Mouse (Mus musculus): ENCODE results near the gene Chp1.

DNA sequence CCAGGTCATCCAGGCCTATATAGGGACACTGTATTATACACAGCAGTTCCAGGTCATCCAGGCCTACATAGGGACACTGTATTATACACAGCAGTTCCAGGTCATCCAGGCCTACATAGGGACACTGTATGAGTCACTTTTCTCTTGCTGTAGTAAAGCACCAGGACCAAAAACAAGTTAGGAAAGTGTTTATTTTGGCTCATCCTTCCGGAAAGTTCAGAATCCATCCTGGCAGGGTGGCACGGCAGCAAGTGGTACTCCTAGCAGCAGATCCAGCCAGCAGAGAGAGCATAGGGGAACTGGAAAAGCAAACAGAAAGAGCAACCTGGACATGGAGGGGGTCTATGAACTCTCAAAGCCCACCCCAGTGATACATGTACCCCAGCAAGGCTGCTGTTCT, 36.6 kb upstream of the Chp1 start:
- no peak for TF ChIP-seq TAL1 (IDR thresholded peaks at IDR 0.05; ENCODE audit: low read length)
- no peak for TF ChIP-seq GATA1 (IDR thresholded peaks at IDR 0.05; ENCODE audit: low read length)
